Mouse (Mus musculus): Measurements from ENCODE around the gene Gm3573.
"Not testable (repeated sequence)": the region's sequence is repeated elsewhere in the genome, so short reads cannot be mapped to it uniquely, and the experiment has no call there.

The Gm3573 gene

DNA sequence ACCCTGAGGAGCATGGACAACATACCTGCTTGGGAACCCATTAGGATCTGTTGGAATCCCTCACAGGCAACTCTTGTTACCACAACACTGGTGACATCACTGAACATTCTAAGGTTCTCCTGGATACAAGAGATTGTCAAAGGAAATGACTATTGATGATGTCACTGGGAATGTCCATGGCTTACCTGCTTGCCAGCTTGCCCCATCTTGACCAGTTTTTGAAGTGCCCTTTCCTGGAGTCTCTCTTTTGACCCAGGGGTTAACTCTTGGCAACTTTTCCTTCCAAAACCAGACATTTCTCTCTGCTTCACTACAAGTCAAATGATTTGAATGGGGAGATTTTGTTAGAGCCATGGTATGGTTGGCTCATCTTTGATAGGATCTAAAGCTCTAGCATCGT lies at the start of gene Gm3573:
TSS of gene Gm3573 (minus strand) at position 101 of the 400 bp plus-strand sequence.
- DNase-seq (ENCODE audit: low spot score), result not testable (repeated sequence)

- peak; percentile 2 for DNase-seq (ENCODE audit: low spot score)
These were observed 26.4 kb upstream of the Gm3573 start for GRCm38 (mm10) chr14:42216766-42217537.

DNA sequence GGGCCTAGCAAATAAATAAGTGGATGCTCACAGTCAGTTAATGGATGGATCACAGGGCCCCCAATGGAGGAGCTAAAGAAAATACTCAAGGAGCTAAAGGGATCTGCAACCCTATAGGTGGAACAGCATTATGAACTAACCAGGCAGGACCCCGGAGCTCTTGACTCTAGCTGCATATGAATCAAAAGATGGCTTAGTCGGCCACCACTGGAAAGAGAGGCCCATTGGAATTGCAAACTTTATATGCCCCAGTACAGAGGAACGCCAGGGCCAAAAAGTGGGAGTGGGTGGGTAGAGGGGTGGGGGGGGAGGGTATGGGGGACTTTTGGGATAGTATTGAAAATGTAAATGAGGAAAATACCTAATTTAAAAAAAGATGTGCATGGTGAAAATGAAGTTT lies 6.7 kb downstream of the Gm3573 start:
- DNase-seq (ENCODE audit: low spot score), result not testable (repeated sequence)

GRCm38 (mm10) chr14:42162522-42162921 lies 28.1 kb downstream of the Gm3573 start, which contains the start of gene Gm17027:
TSS of gene Gm17027 (minus strand) at chr14:42162622.
- DNase-seq (ENCODE audit: low spot score), result not testable (repeated sequence)
